Mouse (Mus musculus): Measurements from ENCODE around the gene 2610528J11Rik. TPM values are rescaled to one million over a fixed set of nuclear protein-coding genes. Genes with fewer than 3 reads are reported as not detected.
"Not testable (repeated sequence)": the region's sequence is repeated elsewhere in the genome, so short reads cannot be mapped to it uniquely, and the experiment has no call there.

2610528J11Rik gene
- polyA plus RNA-seq, 1 experiment from 2014 or later = not detected

DNA sequence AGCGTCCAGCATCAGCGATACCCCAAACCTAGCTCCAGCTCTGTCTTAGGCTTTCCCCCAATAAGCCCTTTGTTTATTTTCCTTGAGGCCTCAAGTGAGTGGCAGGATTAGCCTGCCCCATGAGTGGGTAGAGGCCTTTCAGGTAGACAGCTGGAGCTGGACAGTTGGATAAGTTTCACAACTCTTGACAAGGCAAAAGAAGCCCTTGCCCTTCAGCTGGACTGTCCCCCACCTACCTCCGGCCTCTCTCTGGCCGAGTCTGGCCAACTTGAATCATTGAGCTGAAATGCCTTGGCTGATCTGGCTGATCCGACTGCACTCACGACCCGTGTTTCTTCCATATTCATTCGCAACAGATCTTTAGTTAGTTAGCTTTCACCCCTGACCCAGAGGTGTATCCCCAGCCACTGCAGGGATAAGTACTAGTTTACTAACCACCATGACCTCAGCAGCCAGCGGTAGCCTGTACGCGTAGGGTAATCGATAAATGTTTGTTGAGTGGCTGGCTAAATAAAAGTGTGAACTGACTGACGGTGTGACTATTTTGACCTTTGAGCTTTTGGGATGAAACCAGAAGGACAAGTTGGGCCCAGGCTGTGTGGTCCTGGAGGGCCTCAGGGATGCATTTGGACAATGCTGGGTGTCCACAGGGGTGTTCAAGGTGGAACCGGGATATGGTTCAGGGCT is 17.8 kb downstream of the 2610528J11Rik start:
- no peaks in the 10 kb centered on the region for H3K27me3 ChIP-seq (replicated peaks; ENCODE audit: control insufficient read depth, insufficient read depth, low read length)
- no peak overlapping the region for H3K4me2 ChIP-seq (ENCODE audit: low read length)
- no peak for DNase-seq (ENCODE audit: low spot score)
- H3K4me1 ChIP-seq (ENCODE audit: control insufficient read depth, insufficient read depth, low read length) = peaks cover 5% of the 10 kb centered on the region; the same call in 1 of the 2 replicates
- ATAC-seq = no peak
- H3K4me3 ChIP-seq (ENCODE audit: low read depth, low read length) = no peak overlapping the region
- no peak overlapping the region for H3K27ac ChIP-seq (ENCODE audit: low read depth, low read length)
- no peaks in the 10 kb centered on the region for H3K9me3 ChIP-seq (replicated peaks; ENCODE audit: control insufficient read depth, low read length)
- no peak overlapping the region for H3K9ac ChIP-seq (ENCODE audit: low read length)
- WGBS = 76% methylated on average over 14 of the region's 14 CpGs
- no peaks in the 10 kb centered on the region for H3K36me3 ChIP-seq (ENCODE audit: control insufficient read depth, insufficient read depth, low read length)

DNA sequence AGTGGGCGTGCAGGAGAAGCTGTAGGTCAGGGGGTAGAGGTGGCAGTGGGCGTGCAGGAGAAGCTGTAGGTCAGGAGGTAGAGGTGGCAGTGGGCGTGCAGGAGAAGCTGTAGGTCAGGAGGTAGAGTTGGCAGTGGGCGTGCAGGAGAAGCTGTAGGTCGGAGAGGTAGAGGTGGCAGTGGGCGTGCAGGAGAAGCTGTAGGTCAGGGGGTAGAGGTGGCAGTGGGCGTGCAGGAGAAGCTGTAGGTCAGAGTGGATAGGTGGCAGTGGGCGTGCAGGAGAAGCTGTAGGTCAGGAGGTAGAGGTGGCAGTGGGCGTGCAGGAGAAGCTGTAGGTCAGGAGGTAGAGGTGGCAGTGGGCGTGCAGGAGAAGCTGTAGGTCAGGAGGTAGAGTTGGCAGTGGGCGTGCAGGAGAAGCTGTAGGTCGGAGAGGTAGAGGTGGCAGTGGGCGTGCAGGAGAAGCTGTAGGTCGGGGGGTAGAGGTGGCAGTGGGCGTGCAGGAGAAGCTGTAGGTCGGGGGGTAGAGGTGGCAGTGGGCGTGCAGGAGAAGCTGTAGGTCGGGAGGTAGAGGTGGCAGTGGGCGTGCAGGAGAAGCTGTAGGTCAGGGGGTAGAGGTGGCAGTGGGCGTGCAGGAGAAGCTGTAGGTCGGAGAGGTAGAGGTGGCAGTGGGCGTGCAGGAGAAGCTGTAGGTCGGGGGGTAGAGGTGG is 20.8 kb downstream of the 2610528J11Rik start:
- H3K4me2 ChIP-seq (ENCODE audit: low read length); H3K9me3 ChIP-seq (replicated peaks; ENCODE audit: control insufficient read depth, low read length); H3K27ac ChIP-seq (ENCODE audit: low read depth, low read length); H3K27me3 ChIP-seq (replicated peaks; ENCODE audit: control insufficient read depth, insufficient read depth, low read length); H3K9ac ChIP-seq (ENCODE audit: low read length); ATAC-seq; H3K4me3 ChIP-seq (ENCODE audit: low read depth, low read length); DNase-seq (ENCODE audit: low spot score); H3K36me3 ChIP-seq (ENCODE audit: control insufficient read depth, insufficient read depth, low read length); H3K4me1 ChIP-seq (ENCODE audit: control insufficient read depth, insufficient read depth, low read length): not testable (repeated sequence)
- WGBS = 92% methylated on average over 22 of the region's 23 CpGs

- peak; percentile 66 for DNase-seq (ENCODE audit: low spot score)
- H3K9me3 ChIP-seq (replicated peaks; ENCODE audit: control insufficient read depth, low read length); H3K4me2 ChIP-seq (ENCODE audit: low read length); H3K4me1 ChIP-seq (ENCODE audit: control insufficient read depth, insufficient read depth, low read length); H3K27ac ChIP-seq (ENCODE audit: low read depth, low read length); ATAC-seq; H3K9ac ChIP-seq (ENCODE audit: low read length); H3K27me3 ChIP-seq (replicated peaks; ENCODE audit: control insufficient read depth, insufficient read depth, low read length); H3K36me3 ChIP-seq (ENCODE audit: control insufficient read depth, insufficient read depth, low read length); H3K4me3 ChIP-seq (ENCODE audit: low read depth, low read length): not testable (repeated sequence)
- 89% methylated on average over 10 of the region's 10 CpGs for WGBS
Observed at GRCm38 (mm10) chr4:118548130-118548480, 21.3 kb downstream of the 2610528J11Rik start.

DNA sequence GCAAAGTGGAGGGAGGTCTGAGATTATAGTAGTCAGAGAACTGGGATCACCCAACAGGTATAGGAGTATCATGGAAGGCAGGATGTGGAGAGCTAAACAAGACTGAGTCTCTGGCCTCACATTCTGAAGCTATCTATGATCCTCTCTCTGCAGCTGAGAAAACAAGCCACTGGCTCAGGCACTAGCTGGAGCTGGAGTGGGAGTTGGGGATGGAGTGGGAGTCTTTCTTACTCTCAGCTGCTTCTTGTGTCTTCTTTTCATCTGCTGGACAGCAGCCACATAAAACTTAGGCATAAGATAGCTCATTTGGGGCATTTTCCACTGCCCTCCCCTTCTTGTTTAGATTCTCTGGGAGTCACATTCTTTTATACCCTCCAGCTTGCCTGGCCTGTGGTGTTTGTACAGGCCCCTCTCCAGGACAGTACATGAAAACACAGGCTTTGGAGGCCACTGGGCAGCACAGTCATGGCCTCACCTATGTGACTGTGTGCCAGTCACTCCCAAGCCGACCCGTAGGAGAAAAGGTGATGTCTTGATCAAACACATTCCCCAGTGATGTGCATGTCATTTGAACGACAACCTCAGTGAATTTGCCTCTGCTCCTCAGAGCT is 26.3 kb downstream of the 2610528J11Rik start:
- no peaks in the 10 kb centered on the region for H3K4me1 ChIP-seq (ENCODE audit: control insufficient read depth, insufficient read depth, low read length)
- no peak overlapping the region for H3K4me2 ChIP-seq (ENCODE audit: low read length)
- no peaks in the 10 kb centered on the region for H3K9me3 ChIP-seq (replicated peaks; ENCODE audit: control insufficient read depth, low read length)
- 85% methylated on average over 3 of the region's 3 CpGs for WGBS
- DNase-seq (ENCODE audit: low spot score) = no peak
- no peak overlapping the region for H3K9ac ChIP-seq (ENCODE audit: low read length)
- no peaks in the 10 kb centered on the region for H3K27me3 ChIP-seq (replicated peaks; ENCODE audit: control insufficient read depth, insufficient read depth, low read length)
- ATAC-seq = no peak
- H3K4me3 ChIP-seq (ENCODE audit: low read depth, low read length) = no peak overlapping the region
- H3K27ac ChIP-seq (ENCODE audit: low read depth, low read length) = no peak overlapping the region
- no peaks in the 10 kb centered on the region for H3K36me3 ChIP-seq (ENCODE audit: control insufficient read depth, insufficient read depth, low read length)

GRCm38 (mm10) chr4:118564062-118564925 is 37.5 kb downstream of the 2610528J11Rik start:
- no peak overlapping the region for H3K4me3 ChIP-seq (ENCODE audit: low read depth, low read length)
- DNase-seq (ENCODE audit: low spot score) = peak; percentile 42
- no peaks in the 10 kb centered on the region for H3K27me3 ChIP-seq (replicated peaks; ENCODE audit: control insufficient read depth, insufficient read depth, low read length)
- H3K27ac ChIP-seq (ENCODE audit: low read depth, low read length) = no peak overlapping the region
- ATAC-seq = no peak
- H3K36me3 ChIP-seq (ENCODE audit: control insufficient read depth, insufficient read depth, low read length) = no peaks in the 10 kb centered on the region
- 69% methylated on average over 13 of the region's 13 CpGs for WGBS
- no peaks in the 10 kb centered on the region for H3K4me1 ChIP-seq (ENCODE audit: control insufficient read depth, insufficient read depth, low read length)
- H3K9ac ChIP-seq (ENCODE audit: low read length) = no peak overlapping the region
- H3K4me2 ChIP-seq (ENCODE audit: low read length) = no peak overlapping the region
- H3K9me3 ChIP-seq (replicated peaks; ENCODE audit: control insufficient read depth, low read length) = no peaks in the 10 kb centered on the region

- Histone ChIP-seq H3K36me3 (ENCODE audit: control insufficient read depth, insufficient read depth, low read length) (no peaks in the 10 kb centered on the region), H3K4me3 (ENCODE audit: low read depth, low read length) (no peak overlapping the region), H3K9ac (ENCODE audit: low read length) (no peak overlapping the region), H3K27me3 (replicated peaks; ENCODE audit: control insufficient read depth, insufficient read depth, low read length) (no peaks in the 10 kb centered on the region), H3K4me2 (ENCODE audit: low read length) (no peak overlapping the region), H3K27ac (ENCODE audit: low read depth, low read length) (no peak overlapping the region), H3K9me3 (replicated peaks; ENCODE audit: control insufficient read depth, low read length) (no peaks in the 10 kb centered on the region), H3K4me1 (ENCODE audit: control insufficient read depth, insufficient read depth, low read length) (no peaks in the 10 kb centered on the region)
- ATAC-seq = no peak
- 44% methylated on average over 3 of the region's 3 CpGs for WGBS
- no peak for DNase-seq (ENCODE audit: low spot score)
Observed at GRCm38 (mm10) chr4:118564926-118565279, 38.1 kb downstream of the 2610528J11Rik start.

- H3K4me1 ChIP-seq (ENCODE audit: control insufficient read depth, insufficient read depth, low read length) = no peaks in the 10 kb centered on the region
- ATAC-seq (no peak), DNase-seq (ENCODE audit: low spot score) (peak; percentile 52)
- H3K27me3 ChIP-seq (replicated peaks; ENCODE audit: control insufficient read depth, insufficient read depth, low read length) = no peaks in the 10 kb centered on the region
- H3K4me3 ChIP-seq (ENCODE audit: low read depth, low read length) = no peak overlapping the region
- no peak overlapping the region for H3K9ac ChIP-seq (ENCODE audit: low read length)
- H3K36me3 ChIP-seq (ENCODE audit: control insufficient read depth, insufficient read depth, low read length) = no peaks in the 10 kb centered on the region
- no peak overlapping the region for H3K27ac ChIP-seq (ENCODE audit: low read depth, low read length)
- H3K9me3 ChIP-seq (replicated peaks; ENCODE audit: control insufficient read depth, low read length) = no peaks in the 10 kb centered on the region
- H3K4me2 ChIP-seq (ENCODE audit: low read length) = no peak overlapping the region
- 35% methylated on average over 7 of the region's 7 CpGs for WGBS
Observed at GRCm38 (mm10) chr4:118566161-118566676, 39.4 kb downstream of the 2610528J11Rik start.

DNA sequence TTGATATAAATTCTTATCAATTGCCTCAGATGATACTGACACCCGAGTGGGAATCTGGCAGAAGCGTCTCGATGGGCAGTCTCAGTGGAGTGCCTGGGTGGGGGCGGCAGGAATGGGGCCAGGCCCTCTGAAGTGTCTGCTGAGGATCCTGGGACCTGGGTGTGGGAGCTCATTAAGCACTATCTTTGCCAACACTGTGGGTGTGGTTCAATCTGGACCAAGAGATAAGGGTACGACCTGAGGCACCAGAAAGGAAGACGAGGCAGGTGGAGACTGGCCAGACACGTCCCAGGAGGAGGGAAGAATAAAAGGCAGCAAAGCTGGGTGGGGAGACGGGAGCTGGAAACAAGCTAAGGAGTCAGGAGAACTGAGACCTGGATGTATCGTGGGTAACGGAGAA is 41.9 kb downstream of the 2610528J11Rik start:
- no peaks in the 10 kb centered on the region for H3K4me1 ChIP-seq (ENCODE audit: control insufficient read depth, insufficient read depth, low read length)
- DNase-seq (ENCODE audit: low spot score) (no peak), ATAC-seq (no peak)
- no peaks in the 10 kb centered on the region for H3K36me3 ChIP-seq (ENCODE audit: control insufficient read depth, insufficient read depth, low read length)
- no peak overlapping the region for H3K4me2 ChIP-seq (ENCODE audit: low read length)
- WGBS = 84% methylated on average over 10 of the region's 10 CpGs
- no peak overlapping the region for H3K27ac ChIP-seq (ENCODE audit: low read depth, low read length)
- no peaks in the 10 kb centered on the region for H3K27me3 ChIP-seq (replicated peaks; ENCODE audit: control insufficient read depth, insufficient read depth, low read length)
- H3K4me3 ChIP-seq (ENCODE audit: low read depth, low read length) = no peak overlapping the region
- H3K9ac ChIP-seq (ENCODE audit: low read length) = no peak overlapping the region
- no peaks in the 10 kb centered on the region for H3K9me3 ChIP-seq (replicated peaks; ENCODE audit: control insufficient read depth, low read length)
